Mouse (Mus musculus) heart, embryonic 13.5 days (tissue): ENCODE results near the gene Kcnj14. TPM values are rescaled to one million over a fixed set of nuclear protein-coding genes. Genes with fewer than 3 reads are reported as not detected.

Experiments
- ATAC-seq: fragments of 200-750 bp; cut with Nextera tagmentation; 2 replicates; pipeline ENCODE4 v1.8.0; 2017; ENCODE audit warnings: moderate TSS enrichment; ENCODE audit not compliant: insufficient number of reproducible peaks, low FRiP score, low TSS enrichment; ENCODE audit errors: extremely low read depth
- H3K27ac ChIP-seq: fragments of 300-500 bp; sonication (generic); replicated peaks from 2 replicates; pipeline ENCODE4 v1.5.1; 2015; ENCODE audit warnings: moderate library complexity, mild to moderate bottlenecking, inconsistent platforms
- H3K27me3 ChIP-seq: fragments of 300-500 bp; sonication (generic); replicated peaks from 2 replicates; pipeline ENCODE4 v1.6.1; 2015; ENCODE audit warnings: mild to moderate bottlenecking, inconsistent platforms
- H3K36me3 ChIP-seq: fragments of 300-500 bp; sonication (generic); 2 replicates; pipeline ENCODE4 v1.6.1; 2015; ENCODE audit warnings: mild to moderate bottlenecking, inconsistent platforms
- H3K4me1 ChIP-seq: fragments of 300-500 bp; sonication (generic); 2 replicates; pipeline ENCODE4 v1.6.1; 2015; ENCODE audit warnings: inconsistent platforms
- H3K4me2 ChIP-seq: fragments of 300-500 bp; sonication (generic); 2 replicates; pipeline ENCODE4 v1.6.1; 2015; ENCODE audit warnings: inconsistent platforms, mild to moderate bottlenecking, moderate library complexity
- H3K4me3 ChIP-seq: fragments of 300-500 bp; sonication (generic); 2 replicates; pipeline ENCODE4 v1.5.1; 2015; ENCODE audit warnings: moderate library complexity, mild to moderate bottlenecking, inconsistent platforms
- H3K9ac ChIP-seq: fragments of 300-500 bp; sonication (generic); 2 replicates; pipeline ENCODE4 v1.6.1; 2015; ENCODE audit warnings: inconsistent platforms, mild to moderate bottlenecking, moderate library complexity
- H3K9me3 ChIP-seq: fragments of 300-500 bp; sonication (generic); 2 replicates; pipeline ENCODE4 v1.6.1; 2016; ENCODE audit warnings: inconsistent platforms
- WGBS: fragments of 180-500 bp; shearing (Covaris S2); methylation state at CpG from one replicate; pipeline ENCODE4 v1.1.7; 2015; ENCODE audit warnings: mixed read lengths; 5-methylcytosine and 5-hydroxymethylcytosine counted together
- polyA plus RNA-seq: library from polyadenylated mRNA; unstranded; fragments of >200 nt; fragmentation: Nextera tagmentation; extraction: Ambion mirVana; gene quantifications from 2 replicates; pipeline ENCODE4 v1.2.1, GENCODE M21; 2015

Gene Kcnj14
- polyA plus RNA-seq, 1 experiment from 2014 or later, result 0.43 TPM

DNA sequence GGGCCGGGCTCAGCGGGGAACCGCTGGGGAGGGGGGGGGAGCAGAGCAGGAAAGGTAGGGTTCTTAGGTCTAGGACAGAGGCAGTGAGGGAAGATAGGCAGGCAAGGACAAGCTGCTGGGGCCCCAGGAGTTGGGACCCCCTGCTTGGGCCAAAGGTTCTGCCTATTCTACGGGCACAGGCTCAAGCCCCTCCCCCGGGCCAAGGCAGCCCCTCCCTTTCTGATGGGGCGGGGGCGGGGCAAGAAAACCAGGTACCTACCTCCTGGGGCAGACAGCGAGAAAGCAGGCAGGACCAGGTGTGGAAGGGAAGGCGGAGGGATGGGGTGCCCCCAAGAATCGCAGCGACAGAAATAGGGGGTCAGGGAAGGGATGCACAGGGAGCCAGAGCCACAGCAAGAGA is 16.1 kb downstream of the Kcnj14 start:
- no peak for ATAC-seq
- Histone ChIP-seq H3K4me1 (peaks cover 29% of the 10 kb centered on the region), H3K4me3 (no peak overlapping the region), H3K27ac (no peak overlapping the region), H3K9ac (no peak overlapping the region), H3K36me3 (peaks cover 71% of the 10 kb centered on the region), H3K9me3 (no peaks in the 10 kb centered on the region), H3K4me2 (no peak overlapping the region), H3K27me3 (no peaks in the 10 kb centered on the region)
- WGBS, result 49% methylated on average over 11 of the region's 11 CpGs

DNA sequence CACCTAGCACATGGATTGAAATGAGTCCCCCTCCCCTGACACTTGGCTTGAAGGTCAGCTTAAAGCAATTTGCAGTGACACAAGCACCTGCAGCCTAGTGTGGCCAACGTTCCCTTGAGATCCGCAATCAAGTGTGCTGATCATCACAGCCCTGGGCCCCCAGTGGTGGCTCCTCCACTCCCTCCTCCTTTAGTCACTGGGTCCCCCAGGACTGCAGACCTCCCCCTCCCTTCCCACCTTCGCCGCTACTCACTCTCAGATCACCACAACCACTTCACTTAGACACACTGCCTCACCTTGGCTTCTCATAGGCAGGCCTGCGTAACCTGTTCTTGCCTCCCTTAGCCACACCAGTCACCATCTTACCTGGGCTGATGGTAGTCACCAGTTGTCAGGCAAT is 18.6 kb downstream of the Kcnj14 start:
- Histone ChIP-seq H3K36me3 (peaks cover 50% of the 10 kb centered on the region), H3K4me2 (no peak overlapping the region), H3K4me3 (no peak overlapping the region), H3K9me3 (no peaks in the 10 kb centered on the region), H3K9ac (no peak overlapping the region), H3K27me3 (peaks cover 3% of the 10 kb centered on the region), H3K4me1 (peaks cover 13% of the 10 kb centered on the region), H3K27ac (no peak overlapping the region)
- no peak for ATAC-seq
- WGBS, result 54% methylated on average over 5 of the region's 5 CpGs

DNA sequence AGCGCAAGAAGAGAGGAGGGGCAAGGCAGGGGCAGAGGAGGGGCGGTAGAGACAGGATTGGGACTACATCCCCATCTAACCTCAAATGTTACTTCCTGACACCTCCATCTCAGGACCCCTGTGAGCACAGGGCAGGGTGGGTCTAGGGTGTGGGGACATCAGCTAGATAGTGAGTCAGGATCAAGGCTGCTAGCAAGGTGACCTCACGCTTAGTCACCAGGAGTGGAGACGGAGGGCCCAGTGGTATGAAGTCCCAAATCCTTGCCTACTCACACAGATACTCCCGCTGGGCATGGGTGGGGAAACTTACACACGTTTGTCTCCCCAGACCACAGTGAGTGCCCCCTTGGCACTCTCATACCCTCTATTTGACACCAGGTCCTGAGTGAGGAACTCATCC is 22.0 kb downstream of the Kcnj14 start:
- no peak overlapping the region for H3K27ac ChIP-seq
- H3K4me3 ChIP-seq, result no peak overlapping the region
- H3K27me3 ChIP-seq, result peaks cover 37% of the 10 kb centered on the region
- H3K9me3 ChIP-seq, result no peaks in the 10 kb centered on the region
- H3K9ac ChIP-seq, result no peak overlapping the region
- ATAC-seq, result no peak
- H3K36me3 ChIP-seq, result peaks cover 16% of the 10 kb centered on the region
- no peak overlapping the region for H3K4me2 ChIP-seq
- WGBS, result 83% methylated on average over 6 of the region's 6 CpGs
- peaks cover 26% of the 10 kb centered on the region for H3K4me1 ChIP-seq

DNA sequence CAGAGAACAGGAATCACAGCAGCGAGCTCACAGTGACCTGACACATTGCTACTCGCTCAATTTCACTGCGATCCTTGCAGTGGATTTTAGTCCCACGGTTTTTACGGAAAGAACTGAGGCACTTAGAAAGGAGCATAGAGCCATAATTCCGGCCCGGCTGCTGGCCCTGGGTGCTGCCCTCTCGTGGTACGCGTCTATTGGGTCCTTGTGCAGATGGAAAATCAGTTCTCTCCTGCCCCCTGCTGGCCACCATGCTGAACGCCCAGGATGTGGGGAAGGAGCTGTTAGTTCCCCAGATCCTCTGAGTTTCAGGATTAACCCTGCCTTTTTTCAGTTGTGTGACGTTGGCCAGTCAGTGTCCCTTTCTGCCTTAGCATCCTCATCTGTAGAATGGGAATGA is 23.2 kb downstream of the Kcnj14 start:
- Histone ChIP-seq H3K9me3 (no peaks in the 10 kb centered on the region), H3K4me1 (peaks cover 29% of the 10 kb centered on the region), H3K36me3 (peaks cover 4% of the 10 kb centered on the region), H3K27me3 (peaks cover 49% of the 10 kb centered on the region), H3K4me2 (peak overlapping the region; percentile 61), H3K27ac (no peak overlapping the region), H3K4me3 (peak overlapping the region; percentile 24), H3K9ac (no peak overlapping the region)
- 4% methylated on average over 12 of the region's 12 CpGs for WGBS
- ATAC-seq, result no peak

DNA sequence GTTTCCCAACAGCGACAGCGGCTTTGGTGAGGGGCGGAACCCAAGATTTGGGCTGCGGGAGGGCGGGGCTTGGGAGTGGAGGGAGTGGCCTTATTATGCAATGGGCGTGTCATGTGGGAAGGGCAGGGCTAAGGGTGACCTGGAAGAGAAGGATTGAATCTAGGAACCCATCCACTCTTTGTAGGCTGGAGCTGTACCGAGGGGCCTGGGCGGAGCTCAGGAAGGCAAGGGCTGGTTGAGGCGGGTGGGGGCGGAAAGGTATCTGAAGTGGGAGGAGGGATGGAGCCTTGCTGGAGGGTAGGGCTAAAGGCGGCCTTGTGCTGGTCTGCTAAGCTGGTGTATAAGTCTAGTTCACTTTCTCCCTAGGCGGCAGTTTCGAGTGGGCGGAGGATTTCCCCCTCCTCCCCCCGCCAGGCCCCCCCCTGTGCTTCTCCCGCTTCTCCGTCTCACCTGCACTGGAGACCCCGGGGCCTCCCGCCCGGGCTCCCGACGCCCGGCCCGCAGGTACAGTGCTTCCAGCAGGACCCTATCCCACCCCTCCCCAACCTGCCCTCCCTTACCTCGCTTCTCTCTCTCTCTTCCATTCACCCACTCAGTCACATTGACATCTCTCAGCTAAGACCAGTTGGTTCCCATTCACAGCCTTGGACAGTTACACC is 23.9 kb downstream of the Kcnj14 start:
- peak overlapping the region; percentile 55 for H3K9ac ChIP-seq
- no peak overlapping the region for H3K27ac ChIP-seq
- 10% methylated on average over 24 of the region's 25 CpGs for WGBS
- H3K4me1 ChIP-seq, result peaks cover 29% of the 10 kb centered on the region
- peak; percentile 51; the same call in 1 of the 2 replicates for ATAC-seq
- peak overlapping the region; percentile 61 for H3K4me2 ChIP-seq
- H3K4me3 ChIP-seq, result peak overlapping the region; percentile 24
- H3K9me3 ChIP-seq, result no peaks in the 10 kb centered on the region
- peaks cover 55% of the 10 kb centered on the region for H3K27me3 ChIP-seq
- H3K36me3 ChIP-seq, result no peaks in the 10 kb centered on the region

DNA sequence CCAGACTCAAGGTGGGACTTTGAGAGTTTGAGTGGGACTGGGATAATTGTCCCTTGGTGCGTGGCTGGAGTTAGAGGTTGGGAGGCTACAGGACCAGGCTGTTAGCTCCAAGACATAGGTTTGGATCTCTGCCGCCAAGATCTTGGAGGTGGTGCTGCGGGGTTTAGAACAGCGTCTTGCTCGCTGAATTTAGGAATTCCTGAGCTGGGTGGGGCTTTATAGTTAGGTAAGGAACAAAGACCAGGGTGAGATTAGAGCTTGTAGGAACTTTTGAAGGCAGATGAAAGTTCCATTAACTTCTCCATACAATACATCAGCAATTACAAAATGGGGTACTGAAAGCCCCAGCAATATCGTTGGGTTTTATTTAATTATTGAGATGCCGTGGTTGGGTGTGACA is 24.6 kb downstream of the Kcnj14 start:
- ATAC-seq, result no peak
- no peaks in the 10 kb centered on the region for H3K36me3 ChIP-seq
- H3K4me1 ChIP-seq, result peaks cover 29% of the 10 kb centered on the region
- no peak overlapping the region for H3K27ac ChIP-seq
- H3K4me3 ChIP-seq, result no peak overlapping the region
- H3K9ac ChIP-seq, result no peak overlapping the region; the same call in 1 of the 2 replicates
- H3K9me3 ChIP-seq, result no peaks in the 10 kb centered on the region
- peak overlapping the region; percentile 61 for H3K4me2 ChIP-seq
- peaks cover 62% of the 10 kb centered on the region for H3K27me3 ChIP-seq
- 35% methylated on average over 7 of the region's 7 CpGs for WGBS

DNA sequence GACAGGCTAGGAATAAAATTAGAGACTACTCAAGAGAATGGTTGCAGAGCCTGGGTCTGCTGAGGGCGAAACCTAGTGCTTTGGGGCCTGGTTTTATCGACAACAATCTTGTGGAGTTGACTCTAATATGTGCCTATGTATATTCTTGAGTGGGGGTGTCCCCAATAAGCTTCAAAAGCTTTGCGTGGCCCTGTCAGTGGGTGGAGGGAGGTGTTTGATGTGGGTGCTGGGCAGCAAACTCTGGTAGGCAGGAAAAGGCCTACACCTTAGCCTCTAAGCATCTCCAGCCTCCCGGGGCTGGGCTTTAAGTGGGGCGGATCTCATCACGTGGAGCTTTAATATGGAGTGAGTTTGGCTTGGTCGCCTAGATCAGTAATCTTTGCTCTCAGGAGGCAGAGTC is 25.7 kb downstream of the Kcnj14 start:
- 46% methylated on average over 7 of the region's 7 CpGs for WGBS
- Histone ChIP-seq H3K9ac (no peak overlapping the region), H3K36me3 (no peaks in the 10 kb centered on the region), H3K27ac (no peak overlapping the region), H3K4me2 (peak overlapping the region; percentile 79), H3K27me3 (peaks cover 73% of the 10 kb centered on the region), H3K4me3 (peak overlapping the region; percentile 55), H3K9me3 (no peaks in the 10 kb centered on the region), H3K4me1 (peaks cover 29% of the 10 kb centered on the region)
- no peak for ATAC-seq

DNA sequence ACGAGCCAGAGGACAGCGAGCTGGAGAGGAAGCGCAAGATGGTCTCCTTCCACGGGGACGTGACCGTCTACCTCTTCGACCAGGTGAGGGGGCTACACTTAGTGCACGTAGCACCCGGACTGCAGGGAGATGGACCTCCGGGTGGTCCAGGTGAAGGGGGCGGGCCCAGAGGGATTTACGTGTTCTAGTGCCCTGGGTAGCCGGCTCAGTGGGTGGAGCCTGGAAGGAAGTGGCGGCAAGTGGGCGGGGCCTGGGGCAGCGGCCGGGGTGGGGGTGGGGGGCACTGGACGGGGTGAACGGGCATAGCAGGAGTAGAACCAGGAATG is 26.1 kb downstream of the Kcnj14 start:
- Histone ChIP-seq H3K27me3 (peaks cover 77% of the 10 kb centered on the region), H3K4me1 (peaks cover 29% of the 10 kb centered on the region), H3K27ac (no peak overlapping the region), H3K4me2 (peak overlapping the region; percentile 79), H3K9ac (peak overlapping the region; percentile 73), H3K4me3 (peak overlapping the region; percentile 55), H3K36me3 (no peaks in the 10 kb centered on the region), H3K9me3 (no peaks in the 10 kb centered on the region)
- no peak for ATAC-seq
- WGBS, result 2% methylated on average over 19 of the region's 19 CpGs

DNA sequence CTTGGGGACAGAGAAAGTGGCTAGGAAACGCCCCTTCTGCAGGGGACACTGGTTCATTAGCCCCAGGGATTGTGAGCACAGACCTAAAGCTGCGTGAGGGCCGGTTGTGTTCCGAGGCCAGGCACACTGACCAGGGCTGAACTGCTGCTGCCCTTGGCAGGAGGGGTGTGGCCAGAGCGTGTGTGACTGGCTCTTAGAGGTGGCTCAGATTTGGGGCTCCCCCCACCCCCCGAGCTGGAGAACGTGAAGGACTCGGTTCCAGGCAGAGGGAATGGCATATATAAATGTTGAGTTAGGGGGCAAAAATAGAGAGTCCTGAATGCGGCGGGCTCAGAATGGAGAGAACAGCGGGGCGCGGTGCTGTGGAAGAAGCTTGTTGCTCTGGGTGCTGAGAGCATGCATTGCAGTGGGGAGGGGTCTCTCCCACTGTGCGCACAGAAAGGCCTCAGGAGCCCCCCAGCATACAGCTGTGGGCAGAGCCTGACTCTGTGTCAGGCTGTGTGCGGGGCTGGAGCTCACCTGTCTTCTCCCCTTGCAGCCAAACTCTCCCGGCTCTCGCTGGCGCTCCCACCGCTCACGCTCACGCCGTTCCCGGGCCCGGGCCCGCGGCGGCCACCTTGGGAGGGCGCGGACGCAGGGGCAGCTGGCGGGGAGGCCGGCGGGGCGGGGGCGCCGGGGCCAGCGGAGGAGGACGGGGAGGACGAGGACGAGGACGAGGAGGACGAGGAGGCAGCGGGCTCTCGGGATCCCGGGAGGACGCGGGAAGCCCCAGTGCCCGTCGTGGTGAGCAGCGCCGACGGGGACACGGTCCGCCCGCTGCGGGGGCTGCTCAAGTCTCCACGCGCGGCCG is 26.7 kb downstream of the Kcnj14 start:
- H3K9me3 ChIP-seq, result no peaks in the 10 kb centered on the region
- H3K4me2 ChIP-seq, result peak overlapping the region; percentile 79
- H3K36me3 ChIP-seq, result no peaks in the 10 kb centered on the region
- H3K27ac ChIP-seq, result no peak overlapping the region
- H3K4me1 ChIP-seq, result peaks cover 29% of the 10 kb centered on the region
- peak overlapping the region; percentile 73 for H3K9ac ChIP-seq
- peak overlapping the region; percentile 55 for H3K4me3 ChIP-seq
- 1% methylated on average over 60 of the region's 60 CpGs for WGBS
- no peak for ATAC-seq
- H3K27me3 ChIP-seq, result peaks cover 83% of the 10 kb centered on the region

DNA sequence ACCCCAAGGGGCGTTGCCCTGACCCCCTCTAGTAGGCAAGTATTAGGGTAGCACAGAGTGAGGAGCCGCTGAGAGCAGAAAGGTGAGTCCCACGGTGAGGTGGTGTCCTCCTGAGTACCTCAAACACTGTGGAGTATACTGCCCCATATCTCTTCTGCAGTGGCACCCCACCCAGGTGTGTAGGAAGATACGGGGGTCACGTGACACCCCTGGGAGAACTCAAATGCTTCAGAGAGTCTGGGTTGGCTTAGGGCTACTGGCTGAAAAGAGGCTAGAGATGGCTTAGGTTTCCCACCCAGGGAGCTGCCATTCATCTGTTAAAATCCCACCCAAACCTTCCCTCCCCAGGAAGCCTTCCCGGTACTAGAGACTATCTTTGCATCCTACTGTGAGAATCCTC is 27.6 kb downstream of the Kcnj14 start:
- H3K9ac ChIP-seq, result no peak overlapping the region
- no peak for ATAC-seq
- H3K27me3 ChIP-seq, result peaks cover 93% of the 10 kb centered on the region
- H3K4me2 ChIP-seq, result no peak overlapping the region; the same call in 1 of the 2 replicates
- H3K27ac ChIP-seq, result no peak overlapping the region
- peaks cover 29% of the 10 kb centered on the region for H3K4me1 ChIP-seq
- 31% methylated on average over 6 of the region's 6 CpGs for WGBS
- no peak overlapping the region for H3K4me3 ChIP-seq
- no peaks in the 10 kb centered on the region for H3K9me3 ChIP-seq
- no peaks in the 10 kb centered on the region for H3K36me3 ChIP-seq

DNA sequence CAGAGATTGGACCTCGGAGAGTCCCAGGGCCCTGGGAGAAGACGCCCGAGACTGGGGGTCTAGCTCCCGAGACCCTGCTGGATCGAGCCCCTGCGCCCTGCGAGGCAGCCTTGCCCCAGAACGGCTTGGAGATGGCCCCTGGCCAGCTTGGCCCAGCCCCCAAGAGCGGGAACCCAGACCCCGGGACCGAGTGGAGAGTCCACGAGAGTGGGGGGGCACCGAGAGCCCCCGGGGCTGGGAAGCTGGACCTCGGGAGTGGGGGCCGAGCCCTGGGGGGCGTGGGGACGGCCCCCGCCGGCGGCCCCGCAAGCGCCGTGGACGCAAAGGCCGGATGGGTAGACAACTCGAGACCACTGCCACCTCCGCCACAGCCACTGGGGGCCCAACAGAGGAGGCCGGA is 29.6 kb downstream of the Kcnj14 start:
- Histone ChIP-seq H3K9me3 (no peaks in the 10 kb centered on the region), H3K9ac (no peak overlapping the region), H3K27me3 (peaks cover 84% of the 10 kb centered on the region), H3K4me3 (no peak overlapping the region), H3K27ac (no peak overlapping the region), H3K4me1 (peaks cover 28% of the 10 kb centered on the region), H3K4me2 (no peak overlapping the region), H3K36me3 (0 out of 2 replicates have a peak, but pooled peaks cover 4% of the 10 kb centered on the region)
- 86% methylated on average over 29 of the region's 29 CpGs for WGBS
- ATAC-seq, result no peak
